Mouse (Mus musculus) kidney, postnatal 0 days (tissue): ENCODE measurements at regions not wholly inside any gene's neighbourhood (a gene's known extent, or its start where the extent isn't known, plus 50 kb on each side); places are given as distances from the start of the nearest gene placed in this dataset.

ENCODE experiments used
- ATAC-seq: fragments of 200-750 bp; cut with Nextera tagmentation; replicated peaks from 2 replicates; pipeline ENCODE4 v1.8.0; 2017; ENCODE audit warnings: low read depth, moderate number of reproducible peaks, moderate TSS enrichment, moderate library complexity; ENCODE audit not compliant: low FRiP score
- DNase-seq: peaks from one replicate; pipeline ENCODE4 v3.0.0-alpha.2; 2016; ENCODE audit warnings: low spot score
- H3K27ac ChIP-seq: fragments of 300-500 bp; sonication (generic); 2 replicates; pipeline ENCODE4 v1.5.1; 2014; ENCODE audit warnings: mild to moderate bottlenecking
- H3K27me3 ChIP-seq: fragments of 300-500 bp; sonication (generic); 2 replicates; pipeline ENCODE4 v1.6.1; 2014; ENCODE audit warnings: low read length, mixed read lengths; ENCODE audit not compliant: insufficient read depth
- H3K36me3 ChIP-seq: fragments of 300-500 bp; sonication (generic); 2 replicates; pipeline ENCODE4 v1.6.1; 2014; ENCODE audit warnings: low read length, mixed read lengths; ENCODE audit not compliant: insufficient read depth
- H3K4me1 ChIP-seq: fragments of 300-500 bp; sonication (generic); replicated peaks from 2 replicates; pipeline ENCODE4 v1.6.1; 2014; ENCODE audit warnings: antibody characterized with exemption, low read length, mixed read lengths; ENCODE audit not compliant: insufficient read depth
- H3K4me2 ChIP-seq: fragments of 300-500 bp; sonication (generic); 2 replicates; pipeline ENCODE4 v1.6.1; 2014; ENCODE audit warnings: mild to moderate bottlenecking, low read length, moderate library complexity, mixed read lengths
- H3K4me3 ChIP-seq: fragments of 300-500 bp; sonication (generic); replicated peaks from 2 replicates; pipeline ENCODE4 v1.5.1; 2014; ENCODE audit warnings: low read depth, low read length
- H3K9ac ChIP-seq: fragments of 300-500 bp; sonication (generic); 2 replicates; pipeline ENCODE4 v1.6.1; 2014; ENCODE audit warnings: low read depth, low read length
- H3K9me3 ChIP-seq: fragments of 300-500 bp; sonication (generic); replicated peaks from 2 replicates; pipeline ENCODE4 v1.6.1; 2016; ENCODE audit warnings: low read length, inconsistent platforms, mixed read lengths
- CTCF ChIP-seq: IDR thresholded peaks from 2 replicates; pipeline ENCODE4 v1.5.1; 2016; ENCODE audit warnings: antibody characterized with exemption, low read depth, mild to moderate bottlenecking, moderate library complexity
- WGBS: fragments of 180-500 bp; shearing (Covaris S2); extraction: QIAGEN DNeasy Blood & Tissue Kit; methylation state at CpG from one replicate; pipeline ENCODE4 v1.1.7; 2014; 5-methylcytosine and 5-hydroxymethylcytosine counted together

DNA sequence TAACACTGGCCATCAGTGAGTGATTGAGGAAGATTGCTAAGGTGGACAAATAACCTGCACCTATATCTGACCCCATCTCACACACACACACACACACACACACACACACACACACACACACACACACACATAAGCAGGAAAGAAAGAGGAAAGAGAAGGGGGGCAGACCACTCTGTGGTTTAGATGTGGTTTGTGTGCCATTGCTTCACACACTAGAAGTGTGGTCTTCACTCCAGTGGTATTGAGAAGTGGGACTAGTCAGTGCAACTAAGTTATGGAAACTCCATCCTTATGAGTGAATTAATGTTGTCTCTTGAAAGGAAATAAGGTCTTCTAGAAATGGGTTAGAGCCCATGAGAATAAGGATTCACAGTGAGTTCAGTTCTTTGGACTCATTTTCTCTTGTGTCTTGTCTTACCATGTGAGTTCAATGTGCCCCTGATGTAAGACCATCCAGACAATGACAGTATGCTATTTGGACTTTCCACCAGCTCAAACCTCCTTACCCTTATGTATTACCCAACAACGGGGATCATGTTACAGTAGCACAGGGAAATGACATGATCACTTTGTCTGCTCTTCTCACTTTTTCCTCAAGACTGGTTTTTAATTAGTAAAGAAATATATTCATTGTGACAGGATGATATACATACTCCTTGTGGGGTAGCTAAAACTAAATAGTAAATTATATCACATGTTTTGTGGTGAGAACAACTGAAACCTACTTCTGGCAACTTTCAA is 88.7 kb downstream of the A730009L09Rik start:
- WGBS, result 73% methylated on average over 1 of the region's 1 CpGs
- H3K27me3 ChIP-seq, result no peaks in the 10 kb centered on the region
- H3K4me1 ChIP-seq, result no peaks in the 10 kb centered on the region
- DNase-seq (no peak), ATAC-seq (no peak)
- TF ChIP-seq CTCF, result no peak
- no peaks in the 10 kb centered on the region for H3K36me3 ChIP-seq
- no peaks in the 10 kb centered on the region for H3K9me3 ChIP-seq
- H3K9ac ChIP-seq, result no peak overlapping the region
- no peak overlapping the region for H3K4me3 ChIP-seq
- no peak overlapping the region for H3K27ac ChIP-seq
- H3K4me2 ChIP-seq, result no peak overlapping the region

DNA sequence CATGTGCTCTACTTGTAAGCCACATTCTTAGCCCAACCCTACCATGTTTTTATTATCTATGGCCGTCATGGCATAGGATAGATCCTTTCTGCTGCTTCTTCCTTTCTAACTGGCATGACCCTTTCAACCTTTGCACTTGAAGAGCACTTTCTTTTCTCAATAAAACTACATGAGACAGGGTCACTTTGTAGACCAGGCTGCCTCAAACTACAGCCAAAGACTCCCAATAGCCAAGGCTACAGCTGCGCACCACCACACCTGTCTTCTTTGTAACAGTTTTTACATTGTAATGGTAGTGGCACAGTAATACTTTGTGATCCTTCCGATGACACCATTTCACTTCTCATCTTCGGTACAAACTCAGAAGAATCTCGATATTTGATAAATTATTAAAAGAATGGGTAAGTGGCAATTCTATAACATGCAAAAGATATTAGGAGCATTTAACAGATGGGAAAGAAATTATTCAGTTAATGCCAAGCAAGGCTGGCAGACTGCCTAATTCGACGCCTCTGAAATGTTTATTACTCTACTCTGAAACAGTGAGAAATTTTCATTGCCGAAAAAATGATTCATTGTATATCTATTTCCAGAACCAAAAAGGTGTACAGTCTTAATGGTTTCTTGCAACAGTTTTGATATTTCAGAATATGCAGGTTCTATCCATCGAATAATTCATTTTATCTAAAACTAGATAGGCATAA is 89.5 kb downstream of the A730009L09Rik start:
- WGBS, result 89% methylated on average over 9 of the region's 9 CpGs
- Histone ChIP-seq H3K4me2 (no peak overlapping the region), H3K27ac (no peak overlapping the region), H3K36me3 (no peaks in the 10 kb centered on the region), H3K27me3 (no peaks in the 10 kb centered on the region), H3K9me3 (no peaks in the 10 kb centered on the region), H3K9ac (no peak overlapping the region), H3K4me1 (no peaks in the 10 kb centered on the region), H3K4me3 (no peak overlapping the region)
- DNase-seq (no peak), ATAC-seq (no peak)
- TF ChIP-seq CTCF, result no peak

GRCm38 (mm10) chr16:84606010-84606803 is 91.3 kb downstream of the A730009L09Rik start:
- Histone ChIP-seq H3K36me3 (no peaks in the 10 kb centered on the region), H3K9me3 (no peaks in the 10 kb centered on the region), H3K9ac (no peak overlapping the region), H3K4me3 (no peak overlapping the region), H3K27me3 (no peaks in the 10 kb centered on the region), H3K27ac (no peak overlapping the region), H3K4me1 (no peaks in the 10 kb centered on the region), H3K4me2 (no peak overlapping the region)
- DNase-seq (no peak), ATAC-seq (no peak)
- no peak for TF ChIP-seq CTCF
- 69% methylated on average over 5 of the region's 5 CpGs for WGBS

- no peak for TF ChIP-seq CTCF
- no peaks in the 10 kb centered on the region for H3K4me1 ChIP-seq
- no peak overlapping the region for H3K4me2 ChIP-seq
- no peak for ATAC-seq
- H3K9ac ChIP-seq, result no peak overlapping the region
- WGBS, result 50% methylated on average over 2 of the region's 2 CpGs
- H3K4me3 ChIP-seq, result no peak overlapping the region
- no peaks in the 10 kb centered on the region for H3K36me3 ChIP-seq
- no peak for DNase-seq
- H3K9me3 ChIP-seq, result no peaks in the 10 kb centered on the region
- H3K27ac ChIP-seq, result no peak overlapping the region
- H3K27me3 ChIP-seq, result no peaks in the 10 kb centered on the region
These were observed 91.8 kb downstream of the A730009L09Rik start for GRCm38 (mm10) chr16:84606804-84607095.

DNA sequence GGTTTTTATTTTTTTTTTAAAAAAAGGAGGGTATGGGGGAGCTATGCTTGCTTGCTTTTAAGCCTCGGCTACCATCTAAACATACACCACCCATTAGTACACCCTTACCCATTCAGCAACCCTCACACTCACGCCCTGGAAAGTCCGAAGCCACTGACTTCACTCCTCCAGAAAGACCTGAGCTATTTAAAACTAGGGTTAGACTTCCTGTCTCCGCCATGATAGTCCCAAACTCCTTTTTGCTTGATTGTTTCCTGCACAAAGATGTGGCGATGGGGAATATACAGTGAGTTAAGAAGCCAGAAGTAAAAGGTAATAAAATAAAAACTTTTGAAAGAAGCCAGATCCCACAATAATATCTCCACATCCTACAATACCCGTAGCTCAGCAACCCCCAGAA is 92.6 kb downstream of the A730009L09Rik start:
- no peak overlapping the region for H3K9ac ChIP-seq
- no peak overlapping the region for H3K27ac ChIP-seq
- H3K4me2 ChIP-seq, result no peak overlapping the region
- DNase-seq, result no peak
- ATAC-seq, result no peak
- WGBS, result 61% methylated on average over 6 of the region's 6 CpGs
- H3K9me3 ChIP-seq, result no peaks in the 10 kb centered on the region
- H3K4me1 ChIP-seq, result no peaks in the 10 kb centered on the region
- no peaks in the 10 kb centered on the region for H3K27me3 ChIP-seq
- H3K4me3 ChIP-seq, result no peak overlapping the region
- no peaks in the 10 kb centered on the region for H3K36me3 ChIP-seq
- no peak for TF ChIP-seq CTCF

DNA sequence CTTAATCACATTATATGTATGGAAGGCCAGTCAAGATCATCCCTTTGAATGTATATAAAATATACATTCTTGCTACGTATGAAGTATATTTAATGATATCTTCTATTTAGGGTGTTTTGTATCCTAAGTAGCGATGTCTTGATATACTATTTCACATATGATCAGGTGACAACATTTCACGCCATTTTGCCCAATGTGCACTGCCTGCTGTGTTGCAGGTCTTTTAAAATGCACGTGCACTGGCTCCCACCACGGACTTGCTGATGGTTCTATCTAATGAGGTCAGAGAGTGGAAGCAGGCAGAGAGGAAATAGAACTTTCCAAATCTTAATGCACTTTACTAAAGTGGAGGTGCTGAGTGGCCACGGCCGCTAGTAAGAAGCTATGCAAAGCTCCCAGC is 100.8 kb downstream of the A730009L09Rik start:
- no peaks in the 10 kb centered on the region for H3K9me3 ChIP-seq
- no peaks in the 10 kb centered on the region for H3K4me1 ChIP-seq
- H3K4me2 ChIP-seq, result no peak overlapping the region
- WGBS, result 89% methylated on average over 7 of the region's 7 CpGs
- no peaks in the 10 kb centered on the region for H3K36me3 ChIP-seq
- no peaks in the 10 kb centered on the region for H3K27me3 ChIP-seq
- no peak overlapping the region for H3K9ac ChIP-seq
- ATAC-seq, result no peak
- no peak for TF ChIP-seq CTCF
- H3K27ac ChIP-seq, result no peak overlapping the region
- H3K4me3 ChIP-seq, result no peak overlapping the region
- no peak for DNase-seq
